Mouse (Mus musculus): ENCODE measurements around the gene Ipcef1.
A peak's percentile ranks its signal among the peaks of the same experiment; 100 is the strongest.
"Not testable (repeated sequence)": the region's sequence is repeated elsewhere in the genome, so short reads cannot be mapped to it uniquely, and the experiment has no call there.

Ipcef1 gene

GRCm38 (mm10) chr10:6885460-6885859 lies 166.8 kb downstream of the Ipcef1 start:
- DNase-seq (ENCODE audit: low read depth) = peak; percentile 84

DNA sequence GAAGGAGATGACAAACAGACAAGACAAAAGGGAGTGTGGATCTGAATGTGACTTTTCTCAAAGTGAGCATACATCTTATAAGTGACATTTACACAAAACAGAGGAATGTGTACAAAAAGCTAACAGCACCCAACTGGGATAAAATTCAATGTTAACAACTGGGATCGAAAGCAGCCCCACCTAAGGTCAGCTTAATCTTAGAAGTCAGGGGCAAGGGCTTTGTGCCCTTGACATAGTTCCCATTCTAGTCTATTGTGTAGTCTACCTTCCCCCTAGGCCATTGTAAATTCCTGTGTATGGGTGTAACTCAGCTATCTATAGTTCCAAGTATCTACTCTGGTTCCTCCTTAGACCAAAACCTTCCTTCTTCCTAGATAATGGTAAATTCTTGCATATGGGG lies 170.2 kb downstream of the Ipcef1 start:
- not testable (repeated sequence) for DNase-seq (ENCODE audit: low read depth)

DNA sequence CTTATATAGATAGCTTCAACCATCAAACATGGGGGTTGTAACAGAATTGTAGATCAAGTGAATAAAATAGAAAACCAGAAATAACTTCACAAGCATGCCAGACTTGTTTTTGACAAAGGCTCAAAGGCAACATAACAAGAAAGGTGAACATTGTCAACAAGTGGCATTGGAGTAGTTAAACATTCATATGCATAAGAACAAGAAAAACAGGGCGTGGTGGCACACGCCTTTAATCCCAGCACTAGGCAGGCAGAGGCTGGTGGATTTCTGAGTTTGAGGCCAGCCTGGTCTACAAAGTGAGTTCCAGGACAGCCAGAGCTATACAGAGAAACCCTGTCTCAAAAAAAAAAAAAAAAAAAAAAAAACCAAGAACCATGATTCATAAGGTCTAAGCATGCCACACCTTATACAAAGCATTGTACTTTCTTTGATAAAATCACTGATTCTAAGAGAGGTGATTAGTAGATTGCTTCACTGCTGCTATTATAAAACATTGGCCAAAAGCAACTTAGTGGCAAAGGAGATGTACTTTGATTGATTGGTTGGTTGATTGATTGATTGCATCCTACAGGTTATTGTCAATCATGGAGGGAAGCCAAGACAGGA lies 173.9 kb downstream of the Ipcef1 start:
- DNase-seq (ENCODE audit: low read depth) = no peak

DNA sequence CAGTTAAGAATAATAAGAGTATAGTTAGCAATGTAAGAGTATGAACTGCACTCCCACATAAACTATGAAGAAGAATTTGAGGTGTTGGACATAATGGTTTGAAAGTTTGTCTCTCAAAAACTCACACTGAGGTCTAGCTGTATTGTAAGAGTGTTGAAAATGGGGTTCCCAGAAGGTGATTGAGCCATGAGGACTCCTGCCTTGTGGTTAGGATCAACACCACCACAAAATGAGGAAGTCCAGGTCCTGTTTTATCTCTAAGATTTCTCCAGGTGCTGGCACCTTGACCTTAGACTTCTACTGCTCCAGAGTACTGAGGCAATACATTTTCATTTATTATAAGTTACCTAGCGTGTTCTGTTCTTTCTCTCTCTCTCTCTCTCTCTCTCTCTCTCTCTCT lies 178.4 kb downstream of the Ipcef1 start:
- no peak for DNase-seq (ENCODE audit: low read depth)

GRCm38 (mm10) chr10:6871418-6872072 lies 180.7 kb downstream of the Ipcef1 start:
- DNase-seq (ENCODE audit: low read depth) = no peak

DNA sequence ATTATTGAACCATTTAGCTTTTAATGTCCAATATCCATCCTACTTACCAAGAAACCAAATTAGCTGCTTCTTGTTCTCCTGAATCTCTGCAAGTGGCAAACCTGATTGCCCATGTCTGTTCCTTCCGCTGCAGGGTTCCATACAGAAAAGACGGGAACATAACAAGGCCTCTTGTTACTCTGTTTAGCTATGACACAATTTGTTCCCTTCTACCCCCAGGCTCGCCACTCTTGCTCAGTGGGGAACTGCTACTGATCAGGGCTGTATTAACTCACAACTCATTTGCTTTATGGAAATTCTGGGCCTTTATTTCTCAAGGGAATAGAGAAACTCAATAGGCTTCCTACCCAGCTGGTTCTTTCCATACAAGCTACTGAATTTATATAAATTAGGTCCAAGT lies 196.5 kb downstream of the Ipcef1 start:
- DNase-seq (ENCODE audit: low read depth) = no peak

DNA sequence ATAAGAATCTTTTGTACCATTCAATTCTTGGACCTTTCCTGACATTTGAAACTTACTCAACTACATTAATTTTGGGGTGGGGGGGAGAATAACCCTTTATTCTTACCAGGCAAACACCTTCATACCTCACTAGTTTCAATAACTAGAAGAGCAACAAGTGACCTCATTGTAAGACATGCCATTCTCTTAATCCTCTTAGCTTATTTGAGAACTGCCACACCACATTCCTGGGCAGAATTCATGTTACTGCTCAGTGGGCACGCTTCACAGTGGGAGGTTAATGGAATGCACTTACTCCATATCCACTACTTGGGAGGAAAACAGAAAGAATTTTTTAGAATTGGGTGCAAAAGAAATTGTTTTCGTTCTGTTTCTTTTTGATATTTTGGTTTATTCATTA lies 203.4 kb downstream of the Ipcef1 start:
- DNase-seq (ENCODE audit: low read depth) = no peak

DNA sequence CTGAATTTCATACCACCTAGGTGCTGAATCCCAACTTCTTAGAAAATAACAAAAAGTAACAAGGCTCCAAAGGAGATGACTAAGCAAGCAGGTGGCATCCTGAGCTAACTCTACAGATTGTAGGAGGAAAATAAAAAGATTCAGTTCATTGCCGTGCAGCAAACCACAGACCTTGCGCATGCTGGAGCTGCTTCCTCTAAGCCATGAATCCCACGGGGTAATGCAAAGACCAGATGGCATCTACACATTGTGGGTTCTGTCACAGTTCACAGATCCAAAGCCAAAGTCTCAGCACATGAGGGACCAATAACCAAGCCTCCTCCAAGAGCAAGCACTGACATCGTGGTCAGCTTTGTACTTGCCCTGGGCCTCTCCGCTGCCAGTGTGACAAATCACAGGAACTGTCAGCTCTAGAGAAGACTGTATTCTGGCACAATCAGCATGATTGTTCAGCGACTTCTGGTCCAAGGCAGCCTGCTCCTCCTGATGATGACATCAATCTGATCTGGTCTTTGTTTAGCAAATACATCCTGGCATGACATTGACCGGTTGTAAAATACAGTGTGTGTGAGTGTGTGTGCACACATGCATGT lies 204.0 kb downstream of the Ipcef1 start:
- no peak for DNase-seq (ENCODE audit: low read depth)

- DNase-seq (ENCODE audit: low read depth) = no peak
Observed at GRCm38 (mm10) chr10:6846283-6846682, 206.0 kb downstream of the Ipcef1 start.

- no peak for DNase-seq (ENCODE audit: low read depth)
Observed at GRCm38 (mm10) chr10:6842225-6842624, 210.1 kb downstream of the Ipcef1 start.
